Mouse (Mus musculus) kidney, adult 2 months (tissue): ENCODE results near the gene Slc44a4.

Experiments
- CTCF ChIP-seq: fragments of 200-500 bp; conservative IDR thresholded peaks from 2 replicates; pipeline ENCODE4 v1.5.1; 2011; ENCODE audit warnings: low read depth, mild to moderate bottlenecking, control low read depth, low read length, moderate library complexity, mixed read lengths; ENCODE audit not compliant: insufficient read depth, insufficient read length
- POLR2A ChIP-seq: fragments of 200-500 bp; IDR thresholded peaks from one replicate; pipeline ENCODE4 v1.6.1; 2011; ENCODE audit warnings: low read depth, low read length, control low read depth

- TF ChIP-seq POLR2A = no peak
- TF ChIP-seq CTCF = no peak
These were observed 21.0 kb upstream of the Slc44a4 start for GRCm38 (mm10) chr17:34893072-34893824.
